Mouse (Mus musculus) left cerebral cortex, postnatal 36 days (tissue): ENCODE measurements at regions not wholly inside any gene's neighbourhood (a gene's known extent, or its start where the extent isn't known, plus 50 kb on each side); places are given as distances from the start of the nearest gene placed in this dataset.

Experiments used
- DNase-seq, 2 experiments: peaks; one replicate each; pipeline ENCODE4 v3.0.0; 2021 to 2022; ENCODE audit warnings: low spot score in 2 of 2, mixed read lengths in 1 of 2
- intact Hi-C: fragments of 180-260 bp; cut with DNase I; formaldehyde crosslinking; loops from one replicate; pipeline ENCODE4 v1.15.1; 2025

DNA sequence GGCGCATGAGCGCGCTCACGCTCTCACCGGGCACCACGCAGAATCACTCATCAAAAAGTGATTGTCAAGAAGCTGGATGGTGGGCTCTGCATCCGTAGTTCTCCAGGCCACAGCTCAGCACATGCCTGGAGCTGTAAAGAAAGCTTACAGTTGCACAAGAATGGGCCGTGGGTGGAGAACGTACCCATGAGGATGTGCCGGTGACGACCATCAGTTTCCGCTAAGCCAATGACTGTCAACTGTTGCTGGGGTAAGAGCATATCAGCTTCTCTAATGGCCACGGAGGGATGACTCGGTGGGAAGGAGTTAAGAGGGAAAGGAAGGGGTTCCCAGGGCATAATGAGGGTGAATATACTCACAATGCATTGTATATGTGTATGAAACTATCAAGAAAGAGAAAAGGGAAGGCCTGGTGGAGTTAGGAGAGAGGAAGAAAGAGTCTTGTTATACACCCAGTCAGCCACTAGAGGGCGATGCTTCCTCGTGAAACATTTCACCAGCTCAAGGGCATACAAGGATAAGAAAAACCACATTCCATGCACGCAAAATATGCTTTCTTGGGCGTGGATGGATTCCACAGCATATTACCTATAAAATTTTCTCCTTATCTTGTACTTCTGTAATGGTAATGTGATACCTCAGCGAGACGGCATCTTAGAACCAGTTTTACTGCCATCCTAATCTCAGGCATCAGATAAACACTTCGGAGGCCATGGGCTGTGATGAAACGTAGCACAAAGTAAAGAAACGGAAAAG, 50.4 kb upstream of the Plet1 start:
- intact Hi-C loops, result loop anchor here (1.0 to 10.0 kb wide), 2 partner anchors 85 to 1359 kb away; partner anchors contain the start of gene Tmprss5
- DNase-seq, result peak; percentile 32 to 64
